Mouse (Mus musculus) kidney, postnatal 0 days (tissue): ENCODE results near the gene Gm2016. TPM values are rescaled to one million over a fixed set of nuclear protein-coding genes. Genes with fewer than 3 reads are reported as not detected.
"Not testable (repeated sequence)": the region's sequence is repeated elsewhere in the genome, so short reads cannot be mapped to it uniquely, and the experiment has no call there.

Experiments used
- ATAC-seq: fragments of 200-750 bp; cut with Nextera tagmentation; replicated peaks from 2 replicates; pipeline ENCODE4 v1.8.0; 2017; ENCODE audit warnings: low read depth, moderate number of reproducible peaks, moderate TSS enrichment, moderate library complexity; ENCODE audit not compliant: low FRiP score
- DNase-seq: peaks from one replicate; pipeline ENCODE4 v3.0.0-alpha.2; 2016; ENCODE audit warnings: low spot score
- H3K27ac ChIP-seq: fragments of 300-500 bp; sonication (generic); 2 replicates; pipeline ENCODE4 v1.5.1; 2014; ENCODE audit warnings: mild to moderate bottlenecking
- H3K27me3 ChIP-seq: fragments of 300-500 bp; sonication (generic); 2 replicates; pipeline ENCODE4 v1.6.1; 2014; ENCODE audit warnings: low read length, mixed read lengths; ENCODE audit not compliant: insufficient read depth
- H3K36me3 ChIP-seq: fragments of 300-500 bp; sonication (generic); 2 replicates; pipeline ENCODE4 v1.6.1; 2014; ENCODE audit warnings: low read length, mixed read lengths; ENCODE audit not compliant: insufficient read depth
- H3K4me1 ChIP-seq: fragments of 300-500 bp; sonication (generic); replicated peaks from 2 replicates; pipeline ENCODE4 v1.6.1; 2014; ENCODE audit warnings: antibody characterized with exemption, low read length, mixed read lengths; ENCODE audit not compliant: insufficient read depth
- H3K4me2 ChIP-seq: fragments of 300-500 bp; sonication (generic); 2 replicates; pipeline ENCODE4 v1.6.1; 2014; ENCODE audit warnings: mild to moderate bottlenecking, low read length, moderate library complexity, mixed read lengths
- H3K4me3 ChIP-seq: fragments of 300-500 bp; sonication (generic); replicated peaks from 2 replicates; pipeline ENCODE4 v1.5.1; 2014; ENCODE audit warnings: low read depth, low read length
- H3K9ac ChIP-seq: fragments of 300-500 bp; sonication (generic); 2 replicates; pipeline ENCODE4 v1.6.1; 2014; ENCODE audit warnings: low read depth, low read length
- H3K9me3 ChIP-seq: fragments of 300-500 bp; sonication (generic); replicated peaks from 2 replicates; pipeline ENCODE4 v1.6.1; 2016; ENCODE audit warnings: low read length, inconsistent platforms, mixed read lengths
- WGBS: fragments of 180-500 bp; shearing (Covaris S2); extraction: QIAGEN DNeasy Blood & Tissue Kit; methylation state at CpG from one replicate; pipeline ENCODE4 v1.1.7; 2014; 5-methylcytosine and 5-hydroxymethylcytosine counted together
- polyA plus RNA-seq: library from polyadenylated mRNA; unstranded; fragments of >200 nt; fragmentation: Nextera tagmentation; extraction: Ambion mirVana; gene quantifications from 2 replicates; pipeline ENCODE4 v1.2.1, GENCODE M21; 2015

Gm2016 gene
- polyA plus RNA-seq, result not detected in 2 replicates

- not testable (repeated sequence) for DNase-seq, ATAC-seq, H3K27me3 ChIP-seq, H3K4me3 ChIP-seq, H3K4me2 ChIP-seq, H3K27ac ChIP-seq, H3K9me3 ChIP-seq, H3K36me3 ChIP-seq, H3K9ac ChIP-seq, H3K4me1 ChIP-seq
- WGBS, result 83% methylated on average over 5 of the region's 5 CpGs
Measured at GRCm38 (mm10) chr12:87873772-87874171, at the start of gene Gm2016. Gm2016 (plus strand) TSS chr12:87874072.

GRCm38 (mm10) chr12:87842239-87842638 is 31.6 kb upstream of the Gm2016 start, which contains the start of gene Gm2001:
Gm2001 (minus strand) TSS chr12:87842339.
- H3K4me2 ChIP-seq, H3K9me3 ChIP-seq, DNase-seq, H3K4me1 ChIP-seq, H3K27ac ChIP-seq, H3K4me3 ChIP-seq, H3K27me3 ChIP-seq, H3K36me3 ChIP-seq, H3K9ac ChIP-seq, ATAC-seq: not testable (repeated sequence)
- WGBS, result 77% methylated on average over 1 of the region's 2 CpGs

- H3K27ac ChIP-seq, ATAC-seq, H3K4me1 ChIP-seq, H3K27me3 ChIP-seq, H3K4me3 ChIP-seq, H3K36me3 ChIP-seq, H3K4me2 ChIP-seq, H3K9ac ChIP-seq, DNase-seq, H3K9me3 ChIP-seq: not testable (repeated sequence)
- no CpG with 5 or more reads among the region's 2 CpGs for WGBS
Measured at GRCm38 (mm10) chr12:87850657-87851056, 23.2 kb upstream of the Gm2016 start.

- H3K27me3 ChIP-seq, H3K4me3 ChIP-seq, H3K9ac ChIP-seq, H3K4me1 ChIP-seq, H3K36me3 ChIP-seq, H3K9me3 ChIP-seq, H3K27ac ChIP-seq, H3K4me2 ChIP-seq, ATAC-seq, DNase-seq: not testable (repeated sequence)
- WGBS, result 97% methylated on average over 1 of the region's 1 CpGs
Measured at GRCm38 (mm10) chr12:87856067-87856466, 17.8 kb upstream of the Gm2016 start.

- not testable (repeated sequence) for ATAC-seq, H3K4me2 ChIP-seq, H3K9ac ChIP-seq, H3K27me3 ChIP-seq, H3K9me3 ChIP-seq, H3K36me3 ChIP-seq, DNase-seq, H3K4me3 ChIP-seq, H3K4me1 ChIP-seq, H3K27ac ChIP-seq
- 84% methylated on average over 23 of the region's 23 CpGs for WGBS
Measured at GRCm38 (mm10) chr12:87861740-87862692, 11.9 kb upstream of the Gm2016 start.

- WGBS, result 95% methylated on average over 10 of the region's 11 CpGs
- H3K4me1 ChIP-seq, H3K9ac ChIP-seq, H3K27ac ChIP-seq, H3K4me2 ChIP-seq, H3K9me3 ChIP-seq, H3K36me3 ChIP-seq, H3K4me3 ChIP-seq, H3K27me3 ChIP-seq, DNase-seq: not testable (repeated sequence)
- peak; percentile 8; the same call in 1 of the 2 replicates for ATAC-seq
Measured at GRCm38 (mm10) chr12:87863638-87864037, 10.2 kb upstream of the Gm2016 start.

GRCm38 (mm10) chr12:87864048-87864447 is 9.8 kb upstream of the Gm2016 start:
- not testable (repeated sequence) for H3K9me3 ChIP-seq, H3K4me3 ChIP-seq, H3K36me3 ChIP-seq, H3K4me1 ChIP-seq, H3K9ac ChIP-seq, H3K4me2 ChIP-seq, H3K27me3 ChIP-seq, DNase-seq, H3K27ac ChIP-seq
- ATAC-seq, result 0 out of 2 replicates have a peak, but pooled peaks have one; percentile 27
- 88% methylated on average over 2 of the region's 2 CpGs for WGBS

GRCm38 (mm10) chr12:87895070-87895469 is 21.2 kb downstream of the Gm2016 start, which contains the start of gene Gm2022:
Gm2022 (plus strand) TSS chr12:87895370.
- not testable (repeated sequence) for H3K27ac ChIP-seq, ATAC-seq, H3K27me3 ChIP-seq, DNase-seq, H3K36me3 ChIP-seq, H3K4me3 ChIP-seq, H3K9ac ChIP-seq, H3K9me3 ChIP-seq, H3K4me1 ChIP-seq, H3K4me2 ChIP-seq
- WGBS, result 100% methylated on average over 1 of the region's 1 CpGs

- not testable (repeated sequence) for H3K9ac ChIP-seq, H3K36me3 ChIP-seq, DNase-seq, H3K27ac ChIP-seq, ATAC-seq, H3K4me1 ChIP-seq, H3K4me2 ChIP-seq, H3K4me3 ChIP-seq, H3K27me3 ChIP-seq, H3K9me3 ChIP-seq
- 91% methylated on average over 2 of the region's 2 CpGs for WGBS
Measured at GRCm38 (mm10) chr12:87919721-87920120, 45.8 kb downstream of the Gm2016 start, which contains the start of gene Gm2035. Gm2035 (minus strand) TSS chr12:87919857.
